Mouse (Mus musculus): ENCODE measurements around the gene Osbpl8. TPM values are rescaled to one million over a fixed set of nuclear protein-coding genes. Genes with fewer than 3 reads are reported as not detected.
"Not testable (repeated sequence)": the region's sequence is repeated elsewhere in the genome, so short reads cannot be mapped to it uniquely, and the experiment has no call there.

Gene Osbpl8
- polyA plus RNA-seq, 1 experiment, result 30.1 TPM

- Histone ChIP-seq H3K4me1 (ENCODE audit: control insufficient read depth, insufficient read depth, low read length) (peaks cover 9% of the 10 kb centered on the region), H3K4me3 (ENCODE audit: insufficient read depth, low read length) (no peak overlapping the region), H3K27ac (ENCODE audit: insufficient read depth, low read length) (0 out of 2 replicates have a peak overlapping the region, but pooled peaks have one; percentile 9)
- TF ChIP-seq CTCF (IDR thresholded peaks at IDR 0.05; ENCODE audit: extremely low read depth, insufficient read depth, low read length) (no peak), POLR2A (IDR thresholded peaks at IDR 0.05; ENCODE audit: extremely low read depth, insufficient read depth, low read length) (no peak)
Measured at GRCm38 (mm10) chr10:111177336-111177735, 12.8 kb downstream of the Osbpl8 start.

GRCm38 (mm10) chr10:111178024-111178423 lies 13.5 kb downstream of the Osbpl8 start:
- TF ChIP-seq CTCF (IDR thresholded peaks at IDR 0.05; ENCODE audit: extremely low read depth, insufficient read depth, low read length) (no peak), POLR2A (IDR thresholded peaks at IDR 0.05; ENCODE audit: extremely low read depth, insufficient read depth, low read length) (no peak)
- H3K27ac ChIP-seq (ENCODE audit: insufficient read depth, low read length), result no peak overlapping the region
- H3K4me3 ChIP-seq (ENCODE audit: insufficient read depth, low read length), result no peak overlapping the region
- peaks cover 9% of the 10 kb centered on the region for H3K4me1 ChIP-seq (ENCODE audit: control insufficient read depth, insufficient read depth, low read length)

- peaks cover 15% of the 10 kb centered on the region for H3K4me1 ChIP-seq (ENCODE audit: control insufficient read depth, insufficient read depth, low read length)
- H3K27ac ChIP-seq (ENCODE audit: insufficient read depth, low read length), result no peak overlapping the region
- no peak for TF ChIP-seq POLR2A (IDR thresholded peaks at IDR 0.05; ENCODE audit: extremely low read depth, insufficient read depth, low read length)
- peak; percentile 27; the same call in 1 of the 2 replicates for TF ChIP-seq CTCF (IDR thresholded peaks at IDR 0.05; ENCODE audit: extremely low read depth, insufficient read depth, low read length)
- no peak overlapping the region for H3K4me3 ChIP-seq (ENCODE audit: insufficient read depth, low read length)
Measured at GRCm38 (mm10) chr10:111180633-111181032, 16.1 kb downstream of the Osbpl8 start.

- no peak overlapping the region for H3K27ac ChIP-seq (ENCODE audit: insufficient read depth, low read length)
- no peak overlapping the region for H3K4me3 ChIP-seq (ENCODE audit: insufficient read depth, low read length)
- H3K4me1 ChIP-seq (ENCODE audit: control insufficient read depth, insufficient read depth, low read length), result peaks cover 17% of the 10 kb centered on the region
- no peak for TF ChIP-seq CTCF (IDR thresholded peaks at IDR 0.05; ENCODE audit: extremely low read depth, insufficient read depth, low read length)
- no peak for TF ChIP-seq POLR2A (IDR thresholded peaks at IDR 0.05; ENCODE audit: extremely low read depth, insufficient read depth, low read length)
Measured at GRCm38 (mm10) chr10:111183634-111184270, 19.2 kb downstream of the Osbpl8 start.

- peaks cover 15% of the 10 kb centered on the region for H3K4me1 ChIP-seq (ENCODE audit: control insufficient read depth, insufficient read depth, low read length)
- no peak overlapping the region for H3K4me3 ChIP-seq (ENCODE audit: insufficient read depth, low read length)
- no peak overlapping the region for H3K27ac ChIP-seq (ENCODE audit: insufficient read depth, low read length)
- TF ChIP-seq CTCF (IDR thresholded peaks at IDR 0.05; ENCODE audit: extremely low read depth, insufficient read depth, low read length) (peak; percentile 24; the same call in 1 of the 2 replicates), POLR2A (IDR thresholded peaks at IDR 0.05; ENCODE audit: extremely low read depth, insufficient read depth, low read length) (no peak)
Measured at GRCm38 (mm10) chr10:111185574-111186269, 21.2 kb downstream of the Osbpl8 start.

- no peak overlapping the region for H3K4me3 ChIP-seq (ENCODE audit: insufficient read depth, low read length)
- no peak for TF ChIP-seq CTCF (IDR thresholded peaks at IDR 0.05; ENCODE audit: extremely low read depth, insufficient read depth, low read length)
- TF ChIP-seq POLR2A (IDR thresholded peaks at IDR 0.05; ENCODE audit: extremely low read depth, insufficient read depth, low read length), result no peak
- H3K27ac ChIP-seq (ENCODE audit: insufficient read depth, low read length), result 0 out of 2 replicates have a peak overlapping the region, but pooled peaks have one; percentile 59
- peaks cover 13% of the 10 kb centered on the region for H3K4me1 ChIP-seq (ENCODE audit: control insufficient read depth, insufficient read depth, low read length)
Measured at GRCm38 (mm10) chr10:111189022-111189555, 24.5 kb downstream of the Osbpl8 start.

- H3K4me3 ChIP-seq (ENCODE audit: insufficient read depth, low read length), result no peak overlapping the region
- no peak for TF ChIP-seq POLR2A (IDR thresholded peaks at IDR 0.05; ENCODE audit: extremely low read depth, insufficient read depth, low read length)
- TF ChIP-seq CTCF (IDR thresholded peaks at IDR 0.05; ENCODE audit: extremely low read depth, insufficient read depth, low read length), result no peak
- H3K4me1 ChIP-seq (ENCODE audit: control insufficient read depth, insufficient read depth, low read length), result peaks cover 11% of the 10 kb centered on the region
- H3K27ac ChIP-seq (ENCODE audit: insufficient read depth, low read length), result peak overlapping the region; percentile 97
Measured at GRCm38 (mm10) chr10:111190110-111190795, 25.7 kb downstream of the Osbpl8 start.

GRCm38 (mm10) chr10:111193536-111193935 lies 29.0 kb downstream of the Osbpl8 start:
- Histone ChIP-seq H3K27ac (ENCODE audit: insufficient read depth, low read length) (no peak overlapping the region), H3K4me3 (ENCODE audit: insufficient read depth, low read length) (no peak overlapping the region), H3K4me1 (ENCODE audit: control insufficient read depth, insufficient read depth, low read length) (peaks cover 4% of the 10 kb centered on the region)
- TF ChIP-seq CTCF (IDR thresholded peaks at IDR 0.05; ENCODE audit: extremely low read depth, insufficient read depth, low read length) (no peak), POLR2A (IDR thresholded peaks at IDR 0.05; ENCODE audit: extremely low read depth, insufficient read depth, low read length) (no peak)

- no peak overlapping the region for H3K27ac ChIP-seq (ENCODE audit: insufficient read depth, low read length)
- H3K4me1 ChIP-seq (ENCODE audit: control insufficient read depth, insufficient read depth, low read length), result peaks cover 2% of the 10 kb centered on the region; the same call in 1 of the 2 replicates
- H3K4me3 ChIP-seq (ENCODE audit: insufficient read depth, low read length), result no peak overlapping the region
- TF ChIP-seq CTCF (IDR thresholded peaks at IDR 0.05; ENCODE audit: extremely low read depth, insufficient read depth, low read length) (no peak), POLR2A (IDR thresholded peaks at IDR 0.05; ENCODE audit: extremely low read depth, insufficient read depth, low read length) (no peak)
Measured at GRCm38 (mm10) chr10:111196191-111196590, 31.6 kb downstream of the Osbpl8 start.

GRCm38 (mm10) chr10:111198705-111199104 lies 34.2 kb downstream of the Osbpl8 start:
- not testable (repeated sequence) for H3K4me1 ChIP-seq (ENCODE audit: control insufficient read depth, insufficient read depth, low read length); H3K27ac ChIP-seq (ENCODE audit: insufficient read depth, low read length); H3K4me3 ChIP-seq (ENCODE audit: insufficient read depth, low read length)

Measured in cortical plate, adult 2 months (tissue).